Mouse (Mus musculus) C2C12 (cell line): ENCODE measurements at regions not wholly inside any gene's neighbourhood (a gene's known extent, or its start where the extent isn't known, plus 50 kb on each side); places are given as distances from the start of the nearest gene placed in this dataset.

Experiments
- H3K27me3 ChIP-seq: one replicate; pipeline ENCODE4 v1.6.1; 2011; ENCODE audit not compliant: control insufficient read depth, insufficient read depth, insufficient read length
- H3K36me3 ChIP-seq: one replicate; pipeline ENCODE4 v1.6.1; 2011; ENCODE audit not compliant: control insufficient read depth, insufficient read depth
- H3K4me3 ChIP-seq: one replicate; pipeline ENCODE4 v1.5.1; 2011; ENCODE audit warnings: mild to moderate bottlenecking, control low read depth; ENCODE audit not compliant: poor library complexity, insufficient read depth, severe bottlenecking
- H3K79me2 ChIP-seq: one replicate; pipeline ENCODE4 v1.6.1; 2011; ENCODE audit not compliant: control insufficient read depth, insufficient read depth
- H3K79me3 ChIP-seq: one replicate; pipeline ENCODE4 v1.6.1; 2011; ENCODE audit warnings: low read depth, control low read depth
- H3ac ChIP-seq: one replicate; pipeline ENCODE3; 2011; ENCODE audit warnings: low read depth; ENCODE audit not compliant: control insufficient read depth, insufficient read length
- CEBPB ChIP-seq: IDR thresholded peaks from one replicate; pipeline ENCODE4 v1.6.1; 2011; ENCODE audit warnings: low read depth, mild to moderate bottlenecking, control low read depth, moderate library complexity
- CTCF ChIP-seq: IDR thresholded peaks from one replicate; pipeline ENCODE4 v1.5.1; 2011; ENCODE audit not compliant: control insufficient read depth, insufficient read depth, insufficient read length
- FOSL1 ChIP-seq: IDR thresholded peaks from one replicate; pipeline ENCODE4 v1.8.0; 2011; ENCODE audit warnings: mild to moderate bottlenecking, low read length; ENCODE audit not compliant: poor library complexity, insufficient read depth, severe bottlenecking
- MAX ChIP-seq: IDR thresholded peaks from one replicate; pipeline ENCODE4 v1.6.1; 2011; ENCODE audit warnings: mild to moderate bottlenecking, control low read depth
- MYOD1 ChIP-seq: IDR thresholded peaks from one replicate; pipeline ENCODE4 v1.6.1; 2011; ENCODE audit warnings: low read depth; ENCODE audit not compliant: control insufficient read depth, insufficient read length
- MYOG ChIP-seq: IDR thresholded peaks from one replicate; pipeline ENCODE4 v1.6.1; 2011; ENCODE audit not compliant: control insufficient read depth, insufficient read length; ENCODE audit errors: extremely low read depth
- USF1 ChIP-seq: IDR thresholded peaks from one replicate; pipeline ENCODE4 v1.6.1; 2011; ENCODE audit warnings: low read depth, mild to moderate bottlenecking, control low read depth, moderate library complexity

DNA sequence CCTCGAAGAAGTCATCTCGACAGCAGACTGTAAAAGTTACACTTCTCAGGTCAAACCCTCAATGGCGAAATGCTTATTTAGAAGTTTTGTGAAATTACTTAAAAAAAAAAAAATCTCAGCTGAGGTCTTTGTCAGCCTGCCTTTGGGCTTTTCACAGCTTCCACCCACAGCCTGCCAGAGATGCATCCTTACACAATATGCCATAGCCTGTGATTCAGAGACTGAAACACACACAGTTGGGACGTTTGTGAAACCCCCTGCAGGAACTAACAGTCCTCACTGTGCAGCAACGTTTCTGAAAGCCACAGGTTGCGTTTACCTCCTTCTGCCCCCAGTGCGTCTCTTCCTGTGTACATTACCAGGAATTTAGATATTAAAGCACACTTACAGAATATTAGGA, 131.7 kb downstream of the Twistnb start:
- Histone ChIP-seq H3K36me3 (no peaks in the 10 kb centered on the region), H3K79me2 (no peaks in the 10 kb centered on the region), H3K27me3 (no peaks in the 10 kb centered on the region), H3K79me3 (no peaks in the 10 kb centered on the region), H3K4me3 (no peak overlapping the region), H3ac (no peak overlapping the region)
- no peak for TF ChIP-seq CTCF
- no peak for TF ChIP-seq CEBPB
- TF ChIP-seq USF1: no peak
- TF ChIP-seq FOSL1: no peak
- TF ChIP-seq MAX: no peak
- TF ChIP-seq MYOD1: no peak
- no peak for TF ChIP-seq MYOG

DNA sequence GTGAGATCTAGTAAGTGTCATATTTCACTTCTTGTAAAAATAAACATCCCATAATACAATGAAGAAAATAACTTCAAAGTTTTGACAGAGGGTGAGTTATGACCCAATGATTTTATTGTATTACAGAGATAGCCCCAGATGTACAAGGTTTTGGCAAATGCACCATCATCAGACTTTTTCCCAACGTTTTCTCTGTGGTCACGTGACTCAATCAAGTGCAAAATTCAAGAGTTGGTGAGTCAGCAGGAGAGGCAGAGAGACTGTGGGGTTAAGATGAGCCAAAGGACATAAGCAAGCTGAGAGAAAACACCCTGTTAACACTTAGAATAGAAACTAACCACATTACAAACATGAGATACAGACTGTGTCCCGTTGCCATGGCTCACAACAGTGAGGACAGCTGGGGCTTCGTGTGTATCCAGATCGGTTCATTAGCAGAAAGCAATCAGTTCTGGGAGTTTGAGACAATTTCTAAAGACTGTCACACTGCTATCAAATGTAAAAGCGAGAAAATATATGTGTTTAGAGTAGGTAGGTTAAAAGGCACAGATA, 148.5 kb downstream of the Twistnb start:
- no peaks in the 10 kb centered on the region for H3K27me3 ChIP-seq
- TF ChIP-seq MAX (no peak), USF1 (peak; percentile 81), MYOG (no peak), MYOD1 (no peak)
- H3ac ChIP-seq: no peak overlapping the region
- no peak overlapping the region for H3K4me3 ChIP-seq
- H3K36me3 ChIP-seq: no peaks in the 10 kb centered on the region
- H3K79me3 ChIP-seq: no peaks in the 10 kb centered on the region
- no peaks in the 10 kb centered on the region for H3K79me2 ChIP-seq

DNA sequence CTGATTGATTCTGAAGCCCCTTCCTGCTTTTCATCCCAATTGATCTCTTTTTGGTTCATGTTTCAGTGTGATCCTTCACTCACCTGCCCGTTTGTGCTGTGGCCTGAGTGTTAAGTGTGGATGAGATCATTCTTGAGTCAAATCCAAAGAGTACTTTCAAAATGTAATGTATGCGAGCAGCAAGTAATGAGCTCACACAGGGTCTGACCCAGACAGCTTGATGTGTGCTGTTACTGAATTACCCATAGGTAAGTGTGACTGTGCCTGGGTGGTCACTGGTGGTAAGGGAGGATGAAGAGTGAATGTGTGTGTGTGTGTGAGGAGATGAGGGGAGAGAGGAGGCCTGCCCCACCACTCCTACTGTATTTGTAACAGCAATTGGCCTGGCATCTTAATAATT, 151.4 kb downstream of the Twistnb start:
- Histone ChIP-seq H3K79me2 (no peaks in the 10 kb centered on the region), H3K36me3 (no peaks in the 10 kb centered on the region), H3K27me3 (no peaks in the 10 kb centered on the region), H3K4me3 (no peak overlapping the region), H3ac (no peak overlapping the region), H3K79me3 (no peaks in the 10 kb centered on the region)
- TF ChIP-seq MYOG (no peak), CEBPB (no peak), MAX (no peak), USF1 (no peak), MYOD1 (no peak), CTCF (no peak), FOSL1 (no peak)

DNA sequence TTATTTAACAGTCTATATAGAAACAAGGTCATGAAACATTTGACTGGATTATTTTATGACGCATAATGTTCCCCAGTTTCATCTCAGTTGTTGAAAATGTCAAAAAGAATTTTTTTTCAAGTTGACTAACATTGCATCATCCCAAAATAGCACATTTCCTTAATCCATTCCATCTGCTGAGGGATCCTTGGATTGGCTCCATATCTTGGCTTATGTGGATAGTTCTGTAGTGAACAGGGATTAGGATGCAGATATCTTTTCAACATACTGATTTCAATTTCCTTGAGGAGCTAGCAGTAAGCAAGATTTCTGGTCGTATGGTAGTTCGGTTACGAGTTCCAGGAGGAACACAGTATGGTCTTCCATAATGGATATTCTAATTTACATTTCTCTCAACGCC, 161.6 kb downstream of the Twistnb start:
- TF ChIP-seq MYOD1: no peak
- no peak for TF ChIP-seq MAX
- no peak for TF ChIP-seq USF1
- TF ChIP-seq CTCF: no peak
- no peak for TF ChIP-seq MYOG
- no peak for TF ChIP-seq FOSL1
- TF ChIP-seq CEBPB: no peak
- Histone ChIP-seq H3K79me3 (no peaks in the 10 kb centered on the region), H3K4me3 (no peak overlapping the region), H3K27me3 (no peaks in the 10 kb centered on the region), H3K36me3 (no peaks in the 10 kb centered on the region), H3ac (no peak overlapping the region), H3K79me2 (no peaks in the 10 kb centered on the region)

DNA sequence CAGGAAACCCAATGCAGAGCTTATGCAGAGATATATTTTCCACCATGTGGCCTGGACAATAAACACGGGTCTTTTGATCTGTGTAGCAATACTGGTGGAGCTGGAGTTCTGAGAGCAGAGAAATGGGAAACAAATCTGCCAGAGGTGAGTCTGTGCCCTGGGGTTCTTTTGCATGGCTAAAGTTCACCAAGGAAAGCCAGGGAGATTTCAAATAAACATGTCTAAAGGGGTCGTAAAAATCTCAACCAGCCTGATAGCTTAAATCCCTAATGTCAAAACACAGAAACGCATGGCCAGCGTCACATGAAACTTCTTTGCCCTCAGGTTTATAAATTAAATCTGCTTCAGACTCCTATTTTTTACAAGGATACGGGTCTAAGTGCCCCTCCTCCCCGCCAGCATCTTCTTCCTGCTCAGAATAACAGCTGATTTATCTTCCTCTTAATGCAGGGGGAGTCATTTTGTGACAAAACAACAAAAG, 163.0 kb downstream of the Twistnb start:
- Histone ChIP-seq H3K79me3 (no peaks in the 10 kb centered on the region), H3K27me3 (no peaks in the 10 kb centered on the region), H3K4me3 (no peak overlapping the region), H3K79me2 (no peaks in the 10 kb centered on the region), H3ac (no peak overlapping the region), H3K36me3 (no peaks in the 10 kb centered on the region)
- TF ChIP-seq CTCF: no peak
- no peak for TF ChIP-seq USF1

DNA sequence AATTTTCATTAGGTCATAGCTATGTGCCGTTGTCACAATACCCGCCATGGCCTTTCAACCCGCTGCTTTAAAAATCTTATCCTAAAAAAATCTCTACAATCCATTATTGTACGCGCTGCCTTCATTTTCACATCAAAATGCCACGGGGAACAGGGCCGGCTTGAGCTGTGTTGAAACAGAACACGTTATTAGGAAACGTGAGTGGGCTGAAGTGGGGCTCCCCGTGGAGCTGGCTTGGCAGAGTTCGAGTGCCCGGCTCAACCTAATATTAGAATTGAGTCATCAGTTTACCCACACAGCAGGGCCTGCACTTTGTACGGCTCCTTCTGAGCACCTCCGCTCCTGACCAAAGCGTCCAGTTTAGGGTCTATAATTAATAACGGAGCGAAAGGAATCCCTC, 163.5 kb downstream of the Twistnb start:
- TF ChIP-seq CEBPB: no peak
- no peak for TF ChIP-seq MAX
- TF ChIP-seq MYOD1: no peak
- no peak for TF ChIP-seq USF1
- no peak for TF ChIP-seq CTCF
- no peak for TF ChIP-seq MYOG
- no peak for TF ChIP-seq FOSL1
- Histone ChIP-seq H3K79me3 (no peaks in the 10 kb centered on the region), H3K27me3 (no peaks in the 10 kb centered on the region), H3K79me2 (no peaks in the 10 kb centered on the region), H3K36me3 (no peaks in the 10 kb centered on the region), H3ac (no peak overlapping the region), H3K4me3 (no peak overlapping the region)
